Mouse (Mus musculus) stomach, embryonic 14.5 days (tissue): Measurements from ENCODE around the gene Abhd14b. TPM values are rescaled to one million over a fixed set of nuclear protein-coding genes. Genes with fewer than 3 reads are reported as not detected.
"Not testable (repeated sequence)": the region's sequence is repeated elsewhere in the genome, so short reads cannot be mapped to it uniquely, and the experiment has no call there.

Experiments used
- ATAC-seq: fragments of 200-750 bp; cut with Nextera tagmentation; 2 replicates; pipeline ENCODE4 v1.8.0; 2017; ENCODE audit warnings: low read depth, moderate TSS enrichment; ENCODE audit not compliant: insufficient number of reproducible peaks, insufficient read depth, low FRiP score
- H3K27ac ChIP-seq: fragments of 300-500 bp; sonication (generic); 2 replicates; pipeline ENCODE4 v1.5.1; 2014; ENCODE audit warnings: mild to moderate bottlenecking, low read length, moderate library complexity, mixed read lengths
- H3K27me3 ChIP-seq: fragments of 300-500 bp; sonication (generic); 2 replicates; pipeline ENCODE4 v1.6.1; 2014; ENCODE audit warnings: low read length, control low read depth, mixed read lengths; ENCODE audit not compliant: control insufficient read depth, insufficient read depth
- H3K36me3 ChIP-seq: fragments of 300-500 bp; sonication (generic); 2 replicates; pipeline ENCODE4 v1.6.1; 2014; ENCODE audit warnings: mild to moderate bottlenecking, control low read depth, low read length, moderate library complexity, mixed read lengths; ENCODE audit not compliant: control insufficient read depth, insufficient read depth
- H3K4me1 ChIP-seq: fragments of 300-500 bp; sonication (generic); 2 replicates; pipeline ENCODE4 v1.6.1; 2014; ENCODE audit warnings: low read length, control low read depth, mixed read lengths; ENCODE audit not compliant: control insufficient read depth, insufficient read depth
- H3K4me2 ChIP-seq: fragments of 300-500 bp; sonication (generic); replicated peaks from 2 replicates; pipeline ENCODE4 v1.6.1; 2014; ENCODE audit warnings: low read depth, low read length, control low read depth
- H3K4me3 ChIP-seq: fragments of 300-500 bp; sonication (generic); 2 replicates; pipeline ENCODE4 v1.5.1; 2014; ENCODE audit warnings: low read depth, low read length, control low read depth
- H3K9ac ChIP-seq: fragments of 300-500 bp; sonication (generic); replicated peaks from 2 replicates; pipeline ENCODE4 v1.6.1; 2014; ENCODE audit warnings: low read depth, mild to moderate bottlenecking, control low read depth, low read length, moderate library complexity, mixed read lengths
- H3K9me3 ChIP-seq: fragments of 300-500 bp; sonication (generic); 2 replicates; pipeline ENCODE4 v1.6.1; 2016; ENCODE audit warnings: low read depth, low read length, control low read depth; ENCODE audit not compliant: control insufficient read depth
- WGBS: fragments of 180-500 bp; shearing (Covaris S2); extraction: QIAGEN DNeasy Blood & Tissue Kit; methylation state at CpG from one replicate; pipeline ENCODE4 v1.1.7; 2014; 5-methylcytosine and 5-hydroxymethylcytosine counted together
- polyA plus RNA-seq: library from polyadenylated mRNA; unstranded; fragments of >200 nt; fragmentation: Nextera tagmentation; extraction: Ambion mirVana; gene quantifications from 2 replicates; pipeline ENCODE4 v1.2.1, GENCODE M21; 2014

The Abhd14b gene
- polyA plus RNA-seq, 1 experiment from 2014 or later, result 32.6 TPM

GRCm38 (mm10) chr9:106478101-106478500 is 30.8 kb downstream of the Abhd14b start:
- peaks cover 15% of the 10 kb centered on the region for H3K36me3 ChIP-seq
- H3K4me3 ChIP-seq, result peak overlapping the region; percentile 75
- WGBS, result 80% methylated on average over 9 of the region's 9 CpGs
- peak overlapping the region; percentile 37; the same call in 1 of the 2 replicates for H3K9ac ChIP-seq
- H3K27me3 ChIP-seq, result no peaks in the 10 kb centered on the region
- ATAC-seq, result no peak
- peak overlapping the region; percentile 94 for H3K4me2 ChIP-seq
- peaks cover 18% of the 10 kb centered on the region for H3K4me1 ChIP-seq
- no peaks in the 10 kb centered on the region for H3K9me3 ChIP-seq
- no peak overlapping the region for H3K27ac ChIP-seq

DNA sequence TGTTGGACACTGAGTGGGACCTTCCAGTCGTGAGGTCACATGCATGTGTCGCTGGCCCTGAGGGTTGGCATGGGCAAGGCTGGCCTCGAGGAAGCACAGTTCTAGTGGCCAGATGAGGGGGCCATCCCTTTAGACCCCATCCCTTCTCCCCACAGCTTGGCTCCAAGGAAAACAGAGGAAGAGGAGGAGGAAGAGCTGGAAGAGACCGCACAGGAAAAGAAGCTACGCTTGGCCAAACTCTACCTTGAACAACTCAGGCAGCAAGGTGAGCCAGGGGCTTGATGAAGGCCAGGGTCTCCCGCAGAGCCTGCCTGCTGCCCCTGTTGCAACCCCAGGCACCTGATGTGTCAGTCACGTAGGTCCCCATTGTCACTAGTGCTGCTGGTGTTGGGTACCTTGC is 33.3 kb downstream of the Abhd14b start:
- no peaks in the 10 kb centered on the region for H3K9me3 ChIP-seq
- H3K36me3 ChIP-seq, result peaks cover 30% of the 10 kb centered on the region
- no peak overlapping the region for H3K4me3 ChIP-seq
- ATAC-seq, result no peak
- peaks cover 6% of the 10 kb centered on the region for H3K4me1 ChIP-seq
- H3K4me2 ChIP-seq, result no peak overlapping the region
- no peak overlapping the region for H3K27ac ChIP-seq
- H3K27me3 ChIP-seq, result no peaks in the 10 kb centered on the region
- no peak overlapping the region for H3K9ac ChIP-seq
- 94% methylated on average over 7 of the region's 7 CpGs for WGBS

DNA sequence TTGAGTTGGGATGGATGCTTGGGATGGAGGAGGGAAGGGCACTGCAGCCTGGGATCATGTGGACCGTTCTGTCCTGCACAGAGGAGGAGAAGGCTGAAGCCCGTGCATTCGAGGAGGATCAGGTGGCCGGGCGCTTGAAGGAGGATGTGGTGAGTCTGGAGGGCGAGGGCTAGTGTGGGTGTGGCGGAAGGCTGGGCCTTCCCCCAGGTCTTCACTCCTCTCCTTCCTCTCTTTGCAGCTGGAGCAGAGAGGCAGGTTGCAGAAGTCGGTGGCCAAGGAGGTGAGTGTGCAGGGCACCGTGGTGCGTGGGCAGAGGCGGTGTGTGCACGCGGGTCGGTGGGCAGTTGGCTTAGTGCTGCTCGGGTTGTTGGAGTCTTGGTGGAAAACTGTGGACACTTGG is 33.8 kb downstream of the Abhd14b start:
- no peaks in the 10 kb centered on the region for H3K27me3 ChIP-seq
- ATAC-seq, result no peak
- no peak overlapping the region for H3K27ac ChIP-seq
- no peak overlapping the region for H3K4me3 ChIP-seq
- H3K4me2 ChIP-seq, result no peak overlapping the region
- no peaks in the 10 kb centered on the region for H3K9me3 ChIP-seq
- WGBS, result 89% methylated on average over 15 of the region's 15 CpGs
- peaks cover 30% of the 10 kb centered on the region for H3K36me3 ChIP-seq
- H3K9ac ChIP-seq, result no peak overlapping the region
- peaks cover 6% of the 10 kb centered on the region for H3K4me1 ChIP-seq

DNA sequence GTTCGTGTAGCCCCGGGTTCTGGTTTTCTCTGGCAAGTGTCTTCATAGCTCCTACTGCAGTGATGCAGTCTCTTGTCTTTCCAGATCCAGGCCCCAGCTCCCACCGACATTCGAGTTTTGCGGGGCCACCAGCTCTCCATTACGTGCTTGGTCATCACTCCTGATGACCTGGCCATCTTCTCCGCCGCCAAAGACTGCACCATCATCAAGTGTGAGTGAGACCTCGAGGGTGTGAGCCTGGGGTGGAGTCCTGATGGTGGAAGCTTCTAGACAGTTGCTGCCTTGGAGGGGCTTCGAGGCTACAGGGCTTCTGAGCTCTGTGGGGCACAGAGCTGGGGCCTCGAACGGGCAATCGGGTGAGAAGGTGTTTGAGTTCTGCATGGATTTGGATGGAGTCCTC is 34.4 kb downstream of the Abhd14b start:
- 92% methylated on average over 13 of the region's 13 CpGs for WGBS

GRCm38 (mm10) chr9:106482578-106483115 is 35.4 kb downstream of the Abhd14b start:
- Histone ChIP-seq H3K9ac (no peak overlapping the region), H3K9me3 (no peaks in the 10 kb centered on the region), H3K4me1 (peaks cover 6% of the 10 kb centered on the region), H3K27me3 (no peaks in the 10 kb centered on the region), H3K27ac (no peak overlapping the region), H3K4me2 (no peak overlapping the region), H3K36me3 (peaks cover 30% of the 10 kb centered on the region), H3K4me3 (no peak overlapping the region)
- ATAC-seq, result no peak
- 87% methylated on average over 17 of the region's 17 CpGs for WGBS

More for the DNA sequence above, 34.4 kb downstream of the Abhd14b start:
- peaks cover 6% of the 10 kb centered on the region for H3K4me1 ChIP-seq
- no peak overlapping the region for H3K4me2 ChIP-seq
- ATAC-seq, result no peak
- H3K9ac ChIP-seq, result no peak overlapping the region
- no peak overlapping the region for H3K27ac ChIP-seq
- H3K36me3 ChIP-seq, result peaks cover 30% of the 10 kb centered on the region
- no peak overlapping the region for H3K4me3 ChIP-seq
- no peaks in the 10 kb centered on the region for H3K27me3 ChIP-seq
- H3K9me3 ChIP-seq, result no peaks in the 10 kb centered on the region

DNA sequence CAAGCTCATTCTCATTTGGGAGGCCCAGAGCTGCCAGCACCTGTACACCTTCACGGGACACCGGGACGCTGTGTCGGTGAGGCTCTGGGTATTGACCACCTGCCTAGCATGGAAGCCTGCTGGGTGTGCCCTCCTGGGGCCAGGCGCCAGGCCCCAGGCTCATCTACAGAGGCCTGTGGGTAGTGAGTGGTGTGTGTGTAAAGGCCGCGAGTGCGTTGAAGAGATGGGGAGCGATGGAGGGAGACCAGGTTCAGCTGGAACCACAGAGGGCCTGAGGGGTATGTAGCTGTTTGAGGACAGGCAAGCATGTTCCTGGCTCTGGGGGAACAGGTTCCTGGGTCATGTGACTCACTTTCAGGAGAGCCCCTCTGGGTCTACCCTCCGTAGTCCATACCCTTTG is 35.9 kb downstream of the Abhd14b start:
- no peaks in the 10 kb centered on the region for H3K27me3 ChIP-seq
- H3K4me2 ChIP-seq, result no peak overlapping the region
- no peaks in the 10 kb centered on the region for H3K9me3 ChIP-seq
- WGBS, result 96% methylated on average over 10 of the region's 10 CpGs
- H3K4me3 ChIP-seq, result no peak overlapping the region
- no peak for ATAC-seq
- H3K4me1 ChIP-seq, result peaks cover 2% of the 10 kb centered on the region
- no peak overlapping the region for H3K9ac ChIP-seq
- no peak overlapping the region for H3K27ac ChIP-seq
- H3K36me3 ChIP-seq, result peaks cover 30% of the 10 kb centered on the region

DNA sequence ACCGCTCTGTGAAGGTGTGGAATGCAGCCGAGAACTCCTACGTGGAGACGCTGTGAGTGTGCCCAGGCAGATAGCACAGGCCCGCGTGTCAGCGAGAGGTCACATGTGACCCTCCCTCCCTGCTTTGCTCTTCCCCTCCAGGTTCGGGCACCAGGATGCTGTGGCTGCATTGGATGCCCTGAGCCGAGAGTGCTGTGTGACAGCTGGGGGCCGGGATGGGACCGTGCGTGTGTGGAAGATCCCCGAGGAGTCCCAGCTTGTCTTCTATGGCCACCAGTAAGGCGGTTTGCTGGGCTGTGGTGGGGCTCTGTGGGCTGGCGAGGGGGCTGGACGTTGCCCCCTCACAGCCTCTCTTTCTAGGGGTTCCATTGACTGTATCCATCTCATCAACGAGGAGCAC is 36.3 kb downstream of the Abhd14b start:
- H3K9me3 ChIP-seq, result no peaks in the 10 kb centered on the region
- no peak overlapping the region for H3K4me3 ChIP-seq
- no peak for ATAC-seq
- H3K4me1 ChIP-seq, result no peaks in the 10 kb centered on the region
- H3K27ac ChIP-seq, result no peak overlapping the region
- H3K4me2 ChIP-seq, result no peak overlapping the region
- peaks cover 30% of the 10 kb centered on the region for H3K36me3 ChIP-seq
- H3K27me3 ChIP-seq, result no peaks in the 10 kb centered on the region
- 91% methylated on average over 17 of the region's 17 CpGs for WGBS
- no peak overlapping the region for H3K9ac ChIP-seq

DNA sequence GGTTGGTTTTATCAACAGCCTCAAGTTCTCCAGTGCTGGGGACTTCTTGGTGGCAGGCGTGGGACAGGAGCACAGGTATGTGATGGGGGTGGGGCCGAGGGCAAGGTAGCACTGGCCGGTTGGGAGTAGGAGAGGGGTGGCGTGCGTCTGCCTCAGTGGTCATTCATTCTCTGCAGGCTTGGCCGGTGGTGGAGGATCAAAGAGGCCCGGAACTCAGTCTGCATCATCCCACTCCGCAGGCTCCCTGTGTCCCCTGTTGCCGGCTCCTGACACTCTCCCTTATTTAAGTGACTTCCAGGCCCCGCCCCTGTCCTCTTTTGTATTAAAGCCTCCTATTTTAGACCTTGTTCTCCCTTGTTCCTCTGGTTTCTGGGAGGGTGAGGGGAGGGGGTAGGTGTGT is 37.8 kb downstream of the Abhd14b start:
- no peaks in the 10 kb centered on the region for H3K9me3 ChIP-seq
- WGBS, result 81% methylated on average over 10 of the region's 10 CpGs
- H3K36me3 ChIP-seq, result peaks cover 29% of the 10 kb centered on the region
- ATAC-seq, result no peak; the same call in 1 of the 2 replicates
- H3K9ac ChIP-seq, result no peak overlapping the region
- H3K4me3 ChIP-seq, result no peak overlapping the region
- no peaks in the 10 kb centered on the region for H3K27me3 ChIP-seq
- no peaks in the 10 kb centered on the region for H3K4me1 ChIP-seq
- H3K27ac ChIP-seq, result no peak overlapping the region
- H3K4me2 ChIP-seq, result no peak overlapping the region

GRCm38 (mm10) chr9:106487602-106488001 is 40.3 kb downstream of the Abhd14b start:
- H3K4me1 ChIP-seq, H3K9ac ChIP-seq, H3K9me3 ChIP-seq, ATAC-seq, H3K4me2 ChIP-seq, H3K4me3 ChIP-seq, H3K27me3 ChIP-seq, H3K27ac ChIP-seq: not testable (repeated sequence)
- H3K36me3 ChIP-seq, result peaks cover 18% of the 10 kb centered on the region
- 88% methylated on average over 6 of the region's 6 CpGs for WGBS
